Mouse (Mus musculus): ENCODE results near the gene Stx4a. TPM values are rescaled to one million over a fixed set of nuclear protein-coding genes. Genes with fewer than 3 reads are reported as not detected.

Stx4a gene
- total RNA-seq, 2 experiments from 2014 or later: 82.8 to 84.9 TPM

GRCm38 (mm10) chr7:127897542-127897941, 73.4 kb downstream of the Stx4a start:
- DNase-seq (ENCODE audit: low spot score in 2 of 2): no peak

GRCm38 (mm10) chr7:127898179-127898956, 74.3 kb downstream of the Stx4a start:
- DNase-seq (ENCODE audit: low spot score in 2 of 2): no peak

Other genes with a start within 250 kb of the Stx4a start
- gene Ccdc189, start 235.7 kb upstream of the Stx4a start, total RNA-seq (2021): 1 to 10 TPM; 5.0 to 5.1 TPM
- gene Rnf40, start 235.5 kb upstream of the Stx4a start, total RNA-seq (2021): 10 to 100 TPM; 48.4 to 50.5 TPM
- gene Zfp629, start 208.5 kb upstream of the Stx4a start, total RNA-seq (2021): 10 to 100 TPM; 13.1 to 13.5 TPM
- 100 to 1,000 TPM; 112 to 132 TPM for gene Bcl7c, start 115.4 kb upstream of the Stx4a start, total RNA-seq (2021)
- 10 to 100 TPM in 1 of 2 experiments, 1 to 10 TPM in 1; 7.0 to 10.0 TPM for gene Ctf1, start 111.6 kb upstream of the Stx4a start, total RNA-seq (2021)
- not detected for gene Ctf2, start 92.1 kb upstream of the Stx4a start, total RNA-seq (2021)
- gene Fbxl19, start 79.8 kb upstream of the Stx4a start, total RNA-seq (2021): 1 to 10 TPM; 8.6 to 8.8 TPM
- 10 to 100 TPM; 12.3 to 13.9 TPM for gene Orai3, start 54.5 kb upstream of the Stx4a start, total RNA-seq (2021)
- 10 to 100 TPM; 30.3 to 32.4 TPM for gene Setd1a, start 47.6 kb upstream of the Stx4a start, total RNA-seq (2021)
- 1 to 10 TPM; 2.8 to 4.0 TPM for gene Gm49388, start 38.7 kb upstream of the Stx4a start, total RNA-seq (2021)
- gene Hsd3b7, start 23.7 kb upstream of the Stx4a start, total RNA-seq (2021): 10 to 100 TPM; 13.0 to 13.3 TPM
- gene Stx1b, start 255 bp downstream of the Stx4a start, total RNA-seq (2021): 1 to 10 TPM; 4.7 to 6.3 TPM
- 10 to 100 TPM; 24.0 to 27.1 TPM for gene Zfp646, start 51.9 kb downstream of the Stx4a start, total RNA-seq (2021)
- 10 to 100 TPM in 1 of 2 experiments, 1 to 10 TPM in 1; 8.8 to 10.1 TPM for gene Zfp668, start 52.5 kb downstream of the Stx4a start, total RNA-seq (2021)
- 1 to 10 TPM; 1.6 to 1.8 TPM for gene Prss53, start 66.7 kb downstream of the Stx4a start, total RNA-seq (2021)
- not detected for gene Gm21974, start 71.2 kb downstream of the Stx4a start, total RNA-seq (2021)
- 10 to 100 TPM; 62.4 to 71.8 TPM for gene Vkorc1, start 71.3 kb downstream of the Stx4a start, total RNA-seq (2021)
- 10 to 100 TPM; 84.7 to 92.3 TPM for gene Bckdk, start 79.8 kb downstream of the Stx4a start, total RNA-seq (2021)
- gene Kat8, start 88.2 kb downstream of the Stx4a start, total RNA-seq (2021): 10 to 100 TPM; 18.5 to 23.2 TPM
- gene Prss8, start 105.8 kb downstream of the Stx4a start, total RNA-seq (2021): not detected
- 1 to 10 TPM; 7.6 to 8.9 TPM for gene Prss36, start 122.4 kb downstream of the Stx4a start, total RNA-seq (2021)
- gene Fus, start 143.2 kb downstream of the Stx4a start, total RNA-seq (2021): 100 to 1,000 TPM; 287 to 354 TPM
- 10 to 100 TPM; 16.0 to 21.7 TPM for gene Pycard, start 169.6 kb downstream of the Stx4a start, total RNA-seq (2021)
- gene Trim72, start 179.7 kb downstream of the Stx4a start, total RNA-seq (2021): 100 to 1,000 TPM; 254 to 296 TPM
- 1 to 10 TPM; 3.9 to 4.6 TPM for gene Itgam, start 238.3 kb downstream of the Stx4a start, total RNA-seq (2021)
- not detected for gene Gm49368, start 238.4 kb downstream of the Stx4a start, total RNA-seq (2021)